Mouse (Mus musculus) gastrocnemius, adult 8-10 months (tissue): ENCODE results near the gene Tac1. TPM values are rescaled to one million over a fixed set of nuclear protein-coding genes. Genes with fewer than 3 reads are reported as not detected.
"Not testable (repeated sequence)": the region's sequence is repeated elsewhere in the genome, so short reads cannot be mapped to it uniquely, and the experiment has no call there.

Source experiments
- DNase-seq, 2 experiments: peaks; one replicate each; pipeline ENCODE4 v3.0.0; 2022; ENCODE audit warnings: low spot score in 2 of 2
- total RNA-seq, 4 experiments: library from RNA; stranded (reverse); gene quantifications; 2 replicates each; pipeline ENCODE4 v1.2.4; 2022

The Tac1 gene
- total RNA-seq, result not detected

DNA sequence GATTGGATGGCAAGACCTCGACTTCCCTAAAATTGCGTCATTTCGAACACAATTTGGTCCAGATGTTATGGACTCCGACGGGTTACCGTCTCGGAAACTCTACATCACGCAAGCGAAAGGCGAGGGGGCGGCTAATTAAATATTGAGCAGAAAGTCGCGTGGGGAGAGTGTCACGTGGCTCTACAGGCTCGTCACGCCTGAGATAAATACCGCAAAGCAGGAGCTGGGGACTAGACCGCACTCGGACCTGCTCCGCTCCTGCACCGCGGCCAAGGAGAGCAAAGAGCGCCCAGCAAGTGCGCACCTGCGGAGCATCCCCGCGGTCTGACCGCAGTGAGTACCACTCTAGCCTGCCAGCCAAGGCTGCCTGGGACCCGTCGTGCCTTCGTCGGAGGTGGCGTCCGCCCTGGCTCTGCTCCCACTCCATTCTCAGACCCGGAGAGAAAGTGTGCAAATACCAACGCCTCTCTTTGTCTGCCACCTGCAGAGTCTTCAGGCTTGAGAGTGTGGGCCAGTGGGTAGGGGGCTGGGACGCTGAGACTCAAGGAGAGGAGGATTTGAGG is at the start of gene Tac1:
Tac1 (plus strand) TSS at position 51 of the 563 bp plus-strand sequence.
- DNase-seq, result no peak

DNA sequence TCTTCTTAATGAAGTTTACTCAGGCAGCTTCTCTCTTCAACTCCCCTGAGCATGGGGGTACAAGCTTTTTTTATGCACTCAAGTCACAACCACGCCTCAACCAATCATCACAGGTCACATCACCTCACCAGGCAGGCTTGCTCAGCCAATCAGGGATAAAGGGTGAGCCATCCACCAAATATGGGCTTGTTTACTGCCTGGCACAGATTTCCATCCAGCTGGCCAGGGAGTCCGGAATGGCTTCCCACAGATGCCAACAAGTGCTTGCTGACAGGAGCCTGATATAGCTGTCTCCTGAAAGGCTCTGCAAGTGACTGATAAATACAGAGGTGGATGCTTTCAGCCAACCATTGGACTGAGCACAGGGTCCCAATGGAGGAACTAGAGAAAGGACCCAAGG is 11.2 kb upstream of the Tac1 start:
- not testable (repeated sequence) for DNase-seq

DNA sequence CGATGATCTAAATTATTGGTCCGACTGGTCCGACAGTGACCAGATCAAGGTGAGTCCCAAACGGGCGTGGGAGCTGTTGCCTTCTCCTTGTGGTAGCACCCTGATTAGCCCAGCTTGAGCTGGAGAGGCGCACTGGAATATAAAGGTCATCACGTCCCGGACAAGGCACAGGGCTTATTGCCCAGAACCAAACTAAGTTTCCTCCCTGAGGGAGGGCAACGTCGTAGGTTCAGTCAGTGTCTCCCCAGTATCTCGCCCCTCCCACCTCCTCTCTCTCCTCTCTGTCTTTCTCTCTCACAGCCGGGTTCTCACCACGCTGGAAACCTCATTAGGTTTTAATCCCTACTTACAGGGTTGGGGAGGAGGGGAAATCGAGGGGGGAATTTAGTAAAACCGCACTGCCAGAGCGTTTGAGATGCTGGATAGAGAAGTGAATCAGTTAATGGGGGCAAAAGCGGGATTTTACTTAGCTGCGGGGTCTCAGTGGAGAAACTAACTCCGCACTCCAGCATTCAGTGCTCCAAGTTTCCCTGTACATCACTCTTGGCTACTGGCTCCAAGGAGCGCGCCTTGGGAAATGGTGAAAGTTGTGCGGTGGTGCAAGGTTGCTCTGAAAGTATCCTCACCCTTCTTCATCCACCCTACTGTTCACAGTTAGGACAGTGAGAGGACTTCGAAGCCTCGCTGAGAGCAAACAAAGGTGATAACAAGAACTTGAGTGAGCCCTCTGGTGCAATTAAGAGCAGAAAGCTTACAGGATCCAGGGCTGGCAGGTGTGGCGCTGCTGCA is 1.2 kb downstream of the Tac1 start:
- DNase-seq, result no peak

DNA sequence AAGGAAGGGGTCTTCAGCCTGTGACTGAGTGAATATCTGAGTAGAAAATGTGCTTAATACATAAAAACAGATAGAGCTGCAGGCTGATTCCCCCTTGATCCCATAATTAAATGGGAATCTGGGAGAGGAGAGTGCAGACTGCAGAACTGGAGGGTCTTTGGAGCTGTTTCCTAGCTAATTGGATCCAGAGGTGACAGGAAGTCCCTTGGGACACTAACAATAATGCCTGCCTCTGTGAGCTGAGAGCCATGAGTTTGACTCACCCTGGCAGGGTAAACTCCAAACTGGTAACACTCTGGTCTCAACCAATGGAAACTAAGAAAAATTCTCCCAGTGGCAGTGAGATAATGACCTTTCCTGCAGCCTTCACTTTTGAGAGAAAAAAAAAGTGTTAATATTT is 3.5 kb downstream of the Tac1 start:
- DNase-seq, result no peak

DNA sequence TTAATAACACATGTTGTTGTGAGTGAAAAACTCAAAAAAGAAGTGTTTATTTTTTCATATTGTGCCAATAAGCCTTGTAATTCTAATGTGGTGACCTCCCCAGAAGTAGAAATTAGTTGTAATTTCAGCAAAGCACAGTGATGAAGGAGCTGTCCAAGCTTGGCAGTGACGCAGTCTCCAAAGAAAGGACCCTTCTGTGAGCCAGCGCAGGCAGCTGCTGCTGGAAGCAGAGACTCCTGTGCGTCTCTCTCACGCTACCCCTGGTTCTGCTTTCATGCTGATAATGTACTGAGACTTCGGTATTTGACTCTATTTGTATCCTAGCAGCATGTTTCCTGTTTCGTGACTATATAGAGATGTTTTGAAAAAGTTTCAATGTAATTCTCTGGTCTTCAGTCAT is 7.8 kb downstream of the Tac1 start:
- DNase-seq, result no peak

DNA sequence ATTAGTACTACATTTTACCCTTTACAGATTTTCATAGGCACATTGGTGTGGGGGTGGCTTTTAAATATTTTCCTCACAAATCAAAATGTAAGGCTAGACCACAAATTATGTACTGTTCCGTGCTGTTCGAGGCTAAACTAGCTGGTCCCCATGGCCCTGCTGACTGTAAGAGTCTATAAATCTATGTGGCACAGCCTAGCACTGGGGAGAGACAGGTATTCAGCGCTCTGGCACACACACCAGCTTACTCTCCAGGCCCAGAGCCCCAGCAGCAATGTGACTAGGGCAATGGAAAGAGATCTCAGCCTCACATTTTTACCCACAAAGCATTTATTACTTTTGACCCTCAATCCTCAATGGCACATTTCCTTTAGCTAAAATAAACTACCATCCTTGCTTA is 9.9 kb downstream of the Tac1 start:
- no peak for DNase-seq

DNA sequence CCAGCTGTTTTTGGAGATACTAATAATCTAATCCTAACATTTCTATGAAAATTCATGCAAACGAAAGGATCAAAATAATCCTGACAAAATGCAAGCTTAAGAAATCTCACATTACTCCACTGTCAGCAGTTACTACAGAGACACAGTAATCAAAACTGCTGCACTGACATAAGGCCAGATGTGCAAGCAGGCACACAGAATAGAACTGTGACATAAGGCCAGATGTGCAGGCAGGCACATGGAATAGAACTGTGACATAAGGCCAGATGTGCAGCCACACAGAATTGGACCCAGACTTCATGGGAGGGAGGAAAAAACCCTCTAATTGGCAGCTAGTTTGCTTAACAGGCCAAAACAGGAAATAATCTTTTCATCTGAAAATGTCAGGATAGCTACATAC is 16.5 kb downstream of the Tac1 start:
- no peak for DNase-seq

DNA sequence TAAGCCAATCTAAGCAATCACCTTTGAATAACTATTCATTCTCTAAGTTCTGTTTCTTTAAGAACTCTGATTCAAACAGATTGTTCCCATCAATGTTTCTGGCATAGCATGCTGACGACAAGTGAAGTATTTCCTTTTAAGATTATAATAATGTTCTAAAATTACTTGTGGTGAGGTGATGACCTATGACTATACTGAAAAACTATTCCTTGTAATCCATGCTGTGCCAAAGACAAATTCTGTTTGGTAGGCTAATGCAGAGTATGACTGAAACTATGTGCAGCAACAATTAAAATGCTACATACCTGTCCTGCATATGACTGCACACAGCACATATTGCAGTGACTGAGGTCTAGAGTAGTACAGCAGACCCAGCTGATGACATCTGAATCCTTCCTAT is 23.4 kb downstream of the Tac1 start:
- no peak for DNase-seq

DNA sequence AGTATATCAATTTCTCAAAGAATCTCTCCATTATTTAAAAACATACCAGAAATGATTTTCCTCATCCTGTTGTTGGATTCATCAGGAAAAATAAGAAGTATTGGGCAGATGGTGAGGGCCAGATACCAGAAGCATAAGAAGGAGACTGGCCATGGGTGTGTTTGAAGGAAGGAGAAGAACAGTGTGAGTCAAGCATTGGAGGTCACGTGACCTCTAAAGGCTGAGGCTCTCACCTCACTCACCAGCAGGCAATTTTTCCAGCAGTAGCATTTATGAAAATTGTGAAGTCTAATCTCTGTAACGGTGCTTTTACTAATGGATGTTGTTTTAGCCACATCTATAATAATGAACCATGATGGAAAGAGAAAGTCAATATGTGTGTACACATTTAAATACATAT is 39.8 kb downstream of the Tac1 start:
- no peak for DNase-seq

DNA sequence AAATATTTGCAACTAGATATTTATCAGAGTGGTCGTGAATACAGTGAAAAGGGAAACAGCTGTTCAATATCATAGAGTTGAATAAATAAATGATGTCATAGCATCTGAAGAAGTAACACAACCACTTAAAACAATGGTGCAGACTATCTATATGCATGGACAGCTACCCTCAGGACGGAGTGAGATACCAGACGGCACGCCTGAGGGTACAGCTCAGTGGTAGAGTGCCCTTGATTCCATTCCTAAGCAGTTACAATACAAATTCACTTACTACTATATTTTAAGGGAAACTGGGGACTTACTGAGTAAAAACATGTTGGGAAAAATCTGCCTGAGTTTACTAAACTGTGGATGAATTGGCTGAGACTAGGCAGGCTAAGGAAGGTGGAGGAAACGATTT is 43.7 kb downstream of the Tac1 start:
- DNase-seq, result no peak

DNA sequence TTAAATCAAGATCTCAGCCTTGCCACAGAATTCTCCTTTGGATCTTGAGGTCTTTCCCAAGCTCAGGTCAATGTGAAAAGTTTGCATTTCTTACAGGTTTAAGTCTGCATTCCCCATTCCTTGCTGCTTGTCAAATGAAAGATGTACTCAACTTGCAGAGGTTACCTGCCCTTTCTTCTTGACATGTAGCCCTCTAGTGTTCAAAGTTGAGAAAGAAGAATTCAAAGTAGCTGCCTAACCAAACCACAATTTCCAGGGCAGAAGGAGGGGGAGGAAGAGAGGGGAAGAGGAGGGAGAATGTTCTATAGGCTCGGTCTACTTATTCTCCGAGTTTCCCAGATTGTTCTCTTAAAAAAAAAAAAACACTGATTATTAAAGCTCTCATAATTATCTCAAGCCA is 45.5 kb downstream of the Tac1 start:
- DNase-seq, result no peak

DNA sequence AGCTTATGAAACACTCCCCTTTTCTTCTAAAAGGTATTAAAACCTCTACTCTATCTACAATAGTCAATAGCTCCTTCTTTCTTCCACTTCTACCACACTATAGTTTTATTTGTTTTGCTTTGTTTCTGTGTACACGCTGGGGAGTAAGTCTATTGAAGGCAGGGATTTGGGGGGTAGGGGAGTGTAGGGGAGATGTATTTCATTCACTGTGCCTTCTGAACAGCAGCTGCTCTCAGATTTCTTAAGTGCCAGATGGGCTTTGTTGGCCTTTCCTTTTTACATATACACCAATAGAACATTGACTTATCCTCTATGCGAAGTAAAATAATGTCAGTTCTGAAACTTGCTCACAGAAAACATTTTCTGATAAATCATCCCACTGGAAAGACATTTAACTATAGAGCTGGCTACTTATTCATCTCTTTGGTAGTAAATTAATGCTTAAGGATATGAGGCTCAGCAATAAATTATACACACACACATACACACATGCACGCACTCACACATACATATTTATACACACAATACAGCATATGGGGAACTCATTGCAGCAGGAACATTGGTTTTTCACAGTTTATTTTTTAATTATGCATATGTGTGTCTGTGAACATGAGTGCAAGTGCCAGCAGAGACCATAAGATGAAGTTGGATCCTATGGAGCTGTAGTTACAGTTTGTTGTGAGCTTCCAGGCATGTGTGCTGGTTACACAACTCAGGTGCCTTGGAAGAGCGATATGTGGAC is 46.8 kb downstream of the Tac1 start:
- no peak for DNase-seq

DNA sequence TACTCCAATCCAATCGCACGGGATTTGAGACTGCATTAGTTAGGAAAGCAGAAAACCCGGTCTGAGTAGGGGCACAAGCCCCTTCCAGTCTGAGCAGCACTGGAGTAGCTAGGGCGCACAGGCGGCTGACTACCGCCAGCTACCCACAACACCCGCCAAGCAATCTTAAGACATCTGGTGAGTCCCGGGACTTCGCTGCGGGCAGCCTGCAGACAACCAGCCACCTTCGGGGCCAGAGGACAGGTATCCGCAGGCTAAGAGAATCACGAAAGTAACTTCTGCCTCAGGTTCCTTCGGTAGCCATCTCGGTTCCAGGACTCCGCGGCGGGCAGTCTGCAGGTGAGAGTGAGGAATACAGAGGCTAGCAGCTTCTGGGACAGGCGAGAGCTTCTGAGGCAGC is 59.0 kb downstream of the Tac1 start:
- not testable (repeated sequence) for DNase-seq

Other genes starting within 250 kb of the Tac1 start
- gene Asns, start 138.4 kb downstream of the Tac1 start, total RNA-seq, result 1 to 10 TPM; 1.2 to 2.5 (median 2.0) TPM